In the genomic region with DNA sequence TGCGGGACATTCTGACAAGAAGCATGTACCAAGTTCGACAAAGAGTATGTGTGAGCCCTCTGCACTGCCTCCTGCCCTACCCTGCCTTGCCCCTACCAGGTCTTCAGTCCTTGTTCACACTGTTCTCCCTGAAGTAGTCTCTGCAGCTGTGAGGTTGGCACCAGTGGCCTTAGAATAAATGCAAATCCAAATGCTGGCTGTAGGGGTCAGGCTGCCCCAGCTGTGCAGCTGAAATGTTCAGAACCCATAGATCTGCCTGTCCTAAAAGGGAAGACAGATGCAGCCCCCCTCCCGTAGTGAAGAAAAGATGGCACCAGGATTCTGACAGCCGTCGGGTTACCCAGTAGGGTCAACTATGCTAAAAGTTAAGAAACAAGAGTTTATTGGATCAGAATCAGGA, we compare ENCODE assay signal across 13 mouse cellular contexts. TPM values are rescaled to one million over a fixed set of nuclear protein-coding genes. Genes with fewer than 3 reads are reported as not detected.
DNase-seq lines count a peak whose midpoint lies in the region; ATAC-seq and TF ChIP-seq lines count a peak whose summit lies in the region.
"Had no signal": no experiment of that assay in that cellular context is flagged by ENCODE, and none has a peak within 500 bp of the region (broad histone marks: within the 10 kb centered on the region; RNA-seq: fewer than 3 reads in every experiment).

No protein-coding gene starts in this region.

- 69% methylated on average over 5 of the region's 5 CpGs for WGBS in kidney, adult 2 months

- H3K27ac ChIP-seq in layer of hippocampus, adult 2 months = no peak overlapping the region
- H3K27ac ChIP-seq in kidney, adult 2 months (ENCODE audit: insufficient read depth, low read depth, low read length) = no peak overlapping the region
- H3K27ac ChIP-seq: forebrain, embryonic 15.5 days had no signal

- TF ChIP-seq CTCF in layer of hippocampus, adult 2 months (conservative IDR thresholded peaks at IDR 0.05) = peak; percentile 65
- TF ChIP-seq CTCF in kidney, adult 2 months (conservative IDR thresholded peaks at IDR 0.05; ENCODE audit: insufficient read depth, insufficient read length, low read depth, low read length) = peak; percentile 59; the same call in 1 of the 2 replicates

- no peaks in the 10 kb centered on the region for H3K36me3 ChIP-seq in kidney, adult 2 months (ENCODE audit: control insufficient read depth, insufficient read depth, low read length)
- H3K36me3 ChIP-seq: forebrain, embryonic 15.5 days had no signal

- H3K4me1 ChIP-seq in kidney, adult 2 months (ENCODE audit: control insufficient read depth, insufficient read depth, low read length) = no peaks in the 10 kb centered on the region
- H3K4me1 ChIP-seq: forebrain, embryonic 15.5 days had no signal

- no peak for ATAC-seq in erythroblast, adult 5-6 weeks (replicated peaks; ENCODE audit: low FRiP score, poor library complexity, severe bottlenecking)
- ATAC-seq: forebrain, embryonic 15.5 days; hindbrain, embryonic 16.5 days had no signal

- DNase-seq in cerebellum, postnatal 10 days = peak; percentile 4 to 13
- no peak for DNase-seq in cerebellum, adult 8-10 months
- DNase-seq in layer of hippocampus, adult 2 months (ENCODE audit: low spot score in 2 of 2) = no peak
- DNase-seq in layer of hippocampus, adult 8-10 months (ENCODE audit: low spot score in 2 of 2) = no peak
- DNase-seq in A20 (ENCODE audit: low read depth, low spot score) = peak; percentile 13
- DNase-seq in kidney, adult 2 months = peak; percentile 23
- DNase-seq in cerebellum, postnatal 25 days = no peak
- DNase-seq: cerebellum, adult 9-10 months; right cerebral cortex, postnatal 4 days had no signal

- no peak overlapping the region for H3K4me3 ChIP-seq in layer of hippocampus, adult 2 months
- H3K4me3 ChIP-seq in kidney, adult 2 months (ENCODE audit: insufficient read depth, low read depth, low read length) = no peak overlapping the region
- H3K4me3 ChIP-seq: forebrain, embryonic 15.5 days had no signal

- no peak for TF ChIP-seq POLR2A in kidney, adult 2 months (IDR thresholded peaks at IDR 0.05; ENCODE audit: low read depth, low read length)

- no peaks in the 10 kb centered on the region for H3K27me3 ChIP-seq in kidney, adult 2 months (replicated peaks; ENCODE audit: control insufficient read depth, insufficient read depth, low read length)
- H3K27me3 ChIP-seq: forebrain, embryonic 15.5 days had no signal

RNA-seq across cellular contexts. Expression of a gene that starts 39.2 kb away (rescaled TPM):
- total RNA-seq in layer of hippocampus, adult 2 months (2021) = 10 to 100 TPM; 22.5 to 23.3 TPM
- 10 to 100 TPM; 16.1 to 29.7 (median 19.4) TPM for total RNA-seq in layer of hippocampus, adult 8-10 months (2022)
- 2.9 and 5.0 TPM in 2 replicates for polyA plus RNA-seq in kidney, adult 2 months (2012; rRNA removed)
- not detected in 2 replicates for total RNA-seq in erythroblast, adult 5-6 weeks (2015; ENCODE audit: low replicate concordance)
- not detected in 2 replicates for total RNA-seq in erythroblast, adult 5-6 weeks (2017; ENCODE audit: low replicate concordance)
- polyA plus RNA-seq: forebrain, embryonic 15.5 days; liver, adult 2 months had no signal

Comparison
In these comparisons a context has a peak if more than half of its experiments do, and no peak if none do; other contexts are left out.
1. DNase-seq: peak in cerebellum, postnatal 10 days (2 of 2), A20 (single experiment) and kidney, adult 2 months (single experiment); none in cerebellum, adult 8-10 months (single experiment), layer of hippocampus, adult 2 months (0 of 2), layer of hippocampus, adult 8-10 months (0 of 2) and cerebellum, postnatal 25 days (0 of 2).
2. RNA of a gene that starts 39.2 kb away (total RNA-seq): 22.5 to 23.3 TPM in layer of hippocampus, adult 2 months and 16.1 to 29.7 TPM in layer of hippocampus, adult 8-10 months; not detected in erythroblast, adult 5-6 weeks; every median in the first group is over 10 times any median in the second.